Mouse (Mus musculus) E14TG2a.4 (cell line): ENCODE data around the gene Aplp1.

Experiments
- H3K27me3 ChIP-seq: 2 replicates; pipeline ENCODE4 v1.6.1; 2014; ENCODE audit warnings: low read length, control low read depth; ENCODE audit not compliant: insufficient read depth
- H3K36me3 ChIP-seq: 2 replicates; pipeline ENCODE4 v1.6.1; 2014; ENCODE audit warnings: low read length, control low read depth; ENCODE audit not compliant: insufficient read depth
- H3K4me1 ChIP-seq: replicated peaks from 2 replicates; pipeline ENCODE4 v1.6.1; 2014; ENCODE audit warnings: low read depth, low read length, control low read depth
- H3K4me3 ChIP-seq: replicated peaks from 2 replicates; pipeline ENCODE4 v1.5.1; 2014; ENCODE audit warnings: mild to moderate bottlenecking, low read length
- H3K9me3 ChIP-seq: 2 replicates; pipeline ENCODE4 v1.6.1; 2014; ENCODE audit warnings: low read length, control low read depth
- CTCF ChIP-seq: conservative IDR thresholded peaks from 2 replicates; pipeline ENCODE4 v1.5.1; 2014; ENCODE audit warnings: low read length
- NANOG ChIP-seq: IDR thresholded peaks from 2 replicates; pipeline ENCODE4 v1.6.1; 2014; ENCODE audit warnings: borderline replicate concordance, low read length, mixed read lengths
- POU5F1 ChIP-seq: IDR thresholded peaks from 2 replicates; pipeline ENCODE4 v1.6.1; 2014; ENCODE audit warnings: low read length, borderline replicate concordance

The Aplp1 gene

GRCm38 (mm10) chr7:30474999-30475398 is 29.7 kb upstream of the Aplp1 start:
- Histone ChIP-seq H3K27me3 (no peaks in the 10 kb centered on the region), H3K9me3 (peaks cover 27% of the 10 kb centered on the region), H3K4me3 (no peak overlapping the region), H3K4me1 (peaks cover 47% of the 10 kb centered on the region), H3K36me3 (peaks cover 92% of the 10 kb centered on the region)
- TF ChIP-seq POU5F1 (no peak), CTCF (no peak), NANOG (no peak)

GRCm38 (mm10) chr7:30472411-30472810 is 27.1 kb upstream of the Aplp1 start:
- Histone ChIP-seq H3K36me3 (peaks cover 95% of the 10 kb centered on the region), H3K27me3 (no peaks in the 10 kb centered on the region), H3K9me3 (peaks cover 27% of the 10 kb centered on the region), H3K4me3 (no peak overlapping the region), H3K4me1 (peaks cover 55% of the 10 kb centered on the region)
- TF ChIP-seq NANOG (no peak), POU5F1 (no peak), CTCF (peak; percentile 93)

GRCm38 (mm10) chr7:30464816-30465300 is 19.5 kb upstream of the Aplp1 start:
- Histone ChIP-seq H3K4me1 (peaks cover 81% of the 10 kb centered on the region), H3K36me3 (peaks cover 74% of the 10 kb centered on the region), H3K9me3 (no peaks in the 10 kb centered on the region), H3K27me3 (no peaks in the 10 kb centered on the region), H3K4me3 (peak overlapping the region; percentile 88)
- no peak for TF ChIP-seq NANOG
- TF ChIP-seq POU5F1 = no peak
- no peak for TF ChIP-seq CTCF

- H3K36me3 ChIP-seq = peaks cover 65% of the 10 kb centered on the region
- no peak for TF ChIP-seq POU5F1
- no peaks in the 10 kb centered on the region for H3K9me3 ChIP-seq
Observed at GRCm38 (mm10) chr7:30463996-30464395, 18.7 kb upstream of the Aplp1 start.

GRCm38 (mm10) chr7:30463568-30463967 is 18.2 kb upstream of the Aplp1 start:
- peaks cover 83% of the 10 kb centered on the region for H3K4me1 ChIP-seq
- no peaks in the 10 kb centered on the region for H3K27me3 ChIP-seq
- H3K36me3 ChIP-seq = peaks cover 61% of the 10 kb centered on the region
- peak; percentile 54; the same call in 1 of the 2 replicates for TF ChIP-seq NANOG
- peak; percentile 33; the same call in 1 of the 2 replicates for TF ChIP-seq POU5F1
- no peak for TF ChIP-seq CTCF
- H3K4me3 ChIP-seq = peak overlapping the region; percentile 88
- H3K9me3 ChIP-seq = no peaks in the 10 kb centered on the region

More at GRCm38 (mm10) chr7:30463996-30464395, 18.7 kb upstream of the Aplp1 start:
- no peaks in the 10 kb centered on the region for H3K27me3 ChIP-seq
- H3K4me1 ChIP-seq = peaks cover 81% of the 10 kb centered on the region
- H3K4me3 ChIP-seq = peak overlapping the region; percentile 88

GRCm38 (mm10) chr7:30459484-30459883 is 14.1 kb upstream of the Aplp1 start:
- Histone ChIP-seq H3K4me1 (peaks cover 100% of the 10 kb centered on the region), H3K36me3 (peaks cover 42% of the 10 kb centered on the region), H3K4me3 (peak overlapping the region; percentile 37), H3K9me3 (no peaks in the 10 kb centered on the region), H3K27me3 (no peaks in the 10 kb centered on the region)
- no peak for TF ChIP-seq POU5F1
- TF ChIP-seq CTCF = no peak
- TF ChIP-seq NANOG = no peak

- no peak for TF ChIP-seq CTCF
- no peak for TF ChIP-seq POU5F1
- no peak for TF ChIP-seq NANOG
Observed at GRCm38 (mm10) chr7:30457629-30458330, 12.4 kb upstream of the Aplp1 start, which contains the start of the genes Kirrel2 and Nphs1. Kirrel2 (minus strand) TSS chr7:30457690. Nphs1 (plus strand) TSS chr7:30458315.

GRCm38 (mm10) chr7:30456911-30457628 is 11.7 kb upstream of the Aplp1 start:
- peak overlapping the region; percentile 84 for H3K4me3 ChIP-seq
- peaks cover 97% of the 10 kb centered on the region for H3K4me1 ChIP-seq
- H3K27me3 ChIP-seq = no peaks in the 10 kb centered on the region
- H3K9me3 ChIP-seq = no peaks in the 10 kb centered on the region
- H3K36me3 ChIP-seq = peaks cover 50% of the 10 kb centered on the region
- TF ChIP-seq POU5F1 (no peak), NANOG (no peak), CTCF (no peak)

More at GRCm38 (mm10) chr7:30457629-30458330, 12.4 kb upstream of the Aplp1 start, which contains the start of the genes Kirrel2 and Nphs1:
- Histone ChIP-seq H3K4me3 (peak within 1 kb of the TSS; percentile 84), H3K4me1 (peaks cover 100% of the 10 kb centered on the region), H3K36me3 (peaks cover 50% of the 10 kb centered on the region), H3K9me3 (no peaks in the 10 kb centered on the region), H3K27me3 (no peaks in the 10 kb centered on the region)
